Mouse (Mus musculus) C2C12 (cell line): ENCODE data around the gene Sipa1l3. TPM values are rescaled to one million over a fixed set of nuclear protein-coding genes. Genes with fewer than 3 reads are reported as not detected.

ENCODE experiments used
- H3K27me3 ChIP-seq: one replicate; pipeline ENCODE4 v1.6.1; 2011; ENCODE audit not compliant: control insufficient read depth, insufficient read depth, insufficient read length
- H3K36me3 ChIP-seq: one replicate; pipeline ENCODE4 v1.6.1; 2011; ENCODE audit not compliant: control insufficient read depth, insufficient read depth
- H3K4me3 ChIP-seq: one replicate; pipeline ENCODE4 v1.5.1; 2011; ENCODE audit warnings: mild to moderate bottlenecking, control low read depth; ENCODE audit not compliant: poor library complexity, insufficient read depth, severe bottlenecking
- H3K79me2 ChIP-seq: one replicate; pipeline ENCODE4 v1.6.1; 2011; ENCODE audit not compliant: control insufficient read depth, insufficient read depth
- H3K79me3 ChIP-seq: one replicate; pipeline ENCODE4 v1.6.1; 2011; ENCODE audit warnings: low read depth, control low read depth
- H3ac ChIP-seq: one replicate; pipeline ENCODE3; 2011; ENCODE audit warnings: low read depth; ENCODE audit not compliant: control insufficient read depth, insufficient read length
- CEBPB ChIP-seq: IDR thresholded peaks from one replicate; pipeline ENCODE4 v1.6.1; 2011; ENCODE audit warnings: low read depth, mild to moderate bottlenecking, control low read depth, moderate library complexity
- CTCF ChIP-seq: IDR thresholded peaks from one replicate; pipeline ENCODE4 v1.5.1; 2011; ENCODE audit not compliant: control insufficient read depth, insufficient read depth, insufficient read length
- FOSL1 ChIP-seq: IDR thresholded peaks from one replicate; pipeline ENCODE4 v1.8.0; 2011; ENCODE audit warnings: mild to moderate bottlenecking, low read length; ENCODE audit not compliant: poor library complexity, insufficient read depth, severe bottlenecking
- MAX ChIP-seq: IDR thresholded peaks from one replicate; pipeline ENCODE4 v1.6.1; 2011; ENCODE audit warnings: mild to moderate bottlenecking, control low read depth
- MYOD1 ChIP-seq: IDR thresholded peaks from one replicate; pipeline ENCODE4 v1.6.1; 2011; ENCODE audit warnings: low read depth; ENCODE audit not compliant: control insufficient read depth, insufficient read length
- MYOG ChIP-seq: IDR thresholded peaks from one replicate; pipeline ENCODE4 v1.6.1; 2011; ENCODE audit not compliant: control insufficient read depth, insufficient read length; ENCODE audit errors: extremely low read depth
- USF1 ChIP-seq: IDR thresholded peaks from one replicate; pipeline ENCODE4 v1.6.1; 2011; ENCODE audit warnings: low read depth, mild to moderate bottlenecking, control low read depth, moderate library complexity
- polyA plus RNA-seq: library from polyadenylated mRNA; unstranded; fragments of >200 nt; fragmentation: generic; extraction: Trizol; gene quantifications from one replicate; pipeline ENCODE4 v1.2.1, GENCODE M21; 2012; ENCODE audit warnings: missing spikeins

Sipa1l3 gene
- polyA plus RNA-seq, 1 experiment, result 30.1 TPM

GRCm38 (mm10) chr7:29494854-29495253 is 23.6 kb downstream of the Sipa1l3 start:
- no peak for TF ChIP-seq MYOG
- TF ChIP-seq MYOD1, result no peak
- no peak for TF ChIP-seq USF1
- TF ChIP-seq CEBPB, result no peak
- no peak for TF ChIP-seq FOSL1
- TF ChIP-seq CTCF, result no peak
- TF ChIP-seq MAX, result no peak
- peaks cover 97% of the 10 kb centered on the region for H3K79me2 ChIP-seq
- H3K79me3 ChIP-seq, result peaks cover 57% of the 10 kb centered on the region
- H3K27me3 ChIP-seq, result no peaks in the 10 kb centered on the region
- H3ac ChIP-seq, result no peak overlapping the region
- no peak overlapping the region for H3K4me3 ChIP-seq
- H3K36me3 ChIP-seq, result no peaks in the 10 kb centered on the region

- Histone ChIP-seq H3K79me2 (peaks cover 97% of the 10 kb centered on the region), H3K36me3 (no peaks in the 10 kb centered on the region), H3K79me3 (peaks cover 60% of the 10 kb centered on the region), H3K4me3 (no peak overlapping the region), H3ac (no peak overlapping the region), H3K27me3 (no peaks in the 10 kb centered on the region)
- no peak for TF ChIP-seq FOSL1
- TF ChIP-seq USF1, result no peak
- TF ChIP-seq MYOG, result no peak
- no peak for TF ChIP-seq CTCF
- no peak for TF ChIP-seq MAX
- TF ChIP-seq MYOD1, result no peak
- TF ChIP-seq CEBPB, result no peak
These were observed 24.4 kb downstream of the Sipa1l3 start for GRCm38 (mm10) chr7:29494015-29494414.

GRCm38 (mm10) chr7:29492992-29493391 is 25.4 kb downstream of the Sipa1l3 start:
- Histone ChIP-seq H3K36me3 (no peaks in the 10 kb centered on the region), H3K27me3 (no peaks in the 10 kb centered on the region), H3K79me3 (peaks cover 62% of the 10 kb centered on the region), H3ac (no peak overlapping the region), H3K4me3 (no peak overlapping the region), H3K79me2 (peaks cover 97% of the 10 kb centered on the region)
- TF ChIP-seq CEBPB, result no peak
- no peak for TF ChIP-seq FOSL1
- no peak for TF ChIP-seq USF1

GRCm38 (mm10) chr7:29491861-29492260 is 26.6 kb downstream of the Sipa1l3 start:
- H3K36me3 ChIP-seq, result peaks cover 4% of the 10 kb centered on the region
- H3K79me3 ChIP-seq, result peaks cover 72% of the 10 kb centered on the region
- no peak for TF ChIP-seq FOSL1
- no peak for TF ChIP-seq USF1
- no peak for TF ChIP-seq CTCF
- TF ChIP-seq MYOD1, result no peak
- no peak for TF ChIP-seq MYOG
- no peak for TF ChIP-seq CEBPB
- TF ChIP-seq MAX, result no peak
- peaks cover 97% of the 10 kb centered on the region for H3K79me2 ChIP-seq
- H3K4me3 ChIP-seq, result no peak overlapping the region
- H3K27me3 ChIP-seq, result no peaks in the 10 kb centered on the region
- no peak overlapping the region for H3ac ChIP-seq

- Histone ChIP-seq H3K79me2 (peaks cover 97% of the 10 kb centered on the region), H3ac (no peak overlapping the region), H3K4me3 (no peak overlapping the region), H3K27me3 (no peaks in the 10 kb centered on the region), H3K79me3 (peaks cover 71% of the 10 kb centered on the region), H3K36me3 (peaks cover 4% of the 10 kb centered on the region)
- TF ChIP-seq CTCF (no peak), MAX (no peak), CEBPB (no peak), MYOG (no peak), FOSL1 (no peak), USF1 (no peak), MYOD1 (no peak)
These were observed 27.0 kb downstream of the Sipa1l3 start for GRCm38 (mm10) chr7:29491471-29491755.

- H3K79me3 ChIP-seq, result peaks cover 71% of the 10 kb centered on the region
- H3K27me3 ChIP-seq, result no peaks in the 10 kb centered on the region
- TF ChIP-seq MYOG (no peak), MAX (no peak), MYOD1 (no peak)
- no peak overlapping the region for H3ac ChIP-seq
- H3K79me2 ChIP-seq, result peaks cover 97% of the 10 kb centered on the region
- H3K36me3 ChIP-seq, result peaks cover 4% of the 10 kb centered on the region
- H3K4me3 ChIP-seq, result no peak overlapping the region
These were observed 27.6 kb downstream of the Sipa1l3 start for GRCm38 (mm10) chr7:29490704-29491470.

- H3K79me3 ChIP-seq, result peaks cover 71% of the 10 kb centered on the region
- peaks cover 4% of the 10 kb centered on the region for H3K36me3 ChIP-seq
- H3K27me3 ChIP-seq, result no peaks in the 10 kb centered on the region
- H3ac ChIP-seq, result no peak overlapping the region
- no peak overlapping the region for H3K4me3 ChIP-seq
- peaks cover 97% of the 10 kb centered on the region for H3K79me2 ChIP-seq
- no peak for TF ChIP-seq CEBPB
- no peak for TF ChIP-seq FOSL1
- no peak for TF ChIP-seq USF1
- no peak for TF ChIP-seq CTCF
- no peak for TF ChIP-seq MYOD1
- no peak for TF ChIP-seq MYOG
- TF ChIP-seq MAX, result no peak
These were observed 28.6 kb downstream of the Sipa1l3 start for GRCm38 (mm10) chr7:29489851-29490250.
